Mouse (Mus musculus) forebrain, embryonic 13.5 days (tissue): ENCODE results near the gene Prkar2a. TPM values are rescaled to one million over a fixed set of nuclear protein-coding genes. Genes with fewer than 3 reads are reported as not detected.

Experiments
- ATAC-seq: fragments of 200-750 bp; cut with Nextera tagmentation; 2 replicates; pipeline ENCODE4 v1.8.0; 2017
- H3K27ac ChIP-seq: fragments of 300-500 bp; sonication (generic); 2 replicates; pipeline ENCODE4 v1.5.1; 2015; ENCODE audit warnings: inconsistent platforms, mild to moderate bottlenecking, moderate library complexity
- H3K27me3 ChIP-seq: fragments of 300-500 bp; sonication (generic); 2 replicates; pipeline ENCODE4 v1.6.1; 2015; ENCODE audit warnings: mild to moderate bottlenecking, inconsistent platforms
- H3K36me3 ChIP-seq: fragments of 300-500 bp; sonication (generic); 2 replicates; pipeline ENCODE4 v1.6.1; 2015; ENCODE audit warnings: mild to moderate bottlenecking, inconsistent platforms; ENCODE audit not compliant: poor library complexity, severe bottlenecking
- H3K4me1 ChIP-seq: fragments of 300-500 bp; sonication (generic); 2 replicates; pipeline ENCODE4 v1.6.1; 2015; ENCODE audit warnings: inconsistent platforms
- H3K4me2 ChIP-seq: fragments of 300-500 bp; sonication (generic); 2 replicates; pipeline ENCODE4 v1.6.1; 2015; ENCODE audit warnings: inconsistent platforms, mild to moderate bottlenecking, moderate library complexity
- H3K4me3 ChIP-seq: fragments of 300-500 bp; sonication (generic); 2 replicates; pipeline ENCODE4 v1.5.1; 2015; ENCODE audit warnings: mild to moderate bottlenecking, inconsistent platforms
- H3K9ac ChIP-seq: fragments of 300-500 bp; sonication (generic); 2 replicates; pipeline ENCODE4 v1.6.1; 2015; ENCODE audit warnings: mild to moderate bottlenecking, inconsistent platforms
- H3K9me3 ChIP-seq: fragments of 300-500 bp; sonication (generic); replicated peaks from 2 replicates; pipeline ENCODE4 v1.6.1; 2016; ENCODE audit warnings: inconsistent platforms
- WGBS: fragments of 180-500 bp; shearing (Covaris S2); methylation state at CpG from one replicate; pipeline ENCODE4 v1.1.7; 2015; 5-methylcytosine and 5-hydroxymethylcytosine counted together
- polyA plus RNA-seq: library from polyadenylated mRNA; unstranded; fragments of >200 nt; fragmentation: Nextera tagmentation; extraction: Ambion mirVana; gene quantifications from 2 replicates; pipeline ENCODE4 v1.2.1, GENCODE M21; 2015

Prkar2a gene
- polyA plus RNA-seq, 1 experiment from 2014 or later, result 34.2 TPM

- H3K27me3 ChIP-seq, result no peaks in the 10 kb centered on the region
- H3K4me3 ChIP-seq, result no peak overlapping the region
- no peak overlapping the region for H3K4me2 ChIP-seq
- 66% methylated on average over 3 of the region's 3 CpGs for WGBS
- no peaks in the 10 kb centered on the region for H3K9me3 ChIP-seq
- peaks cover 51% of the 10 kb centered on the region for H3K36me3 ChIP-seq
- no peaks in the 10 kb centered on the region for H3K4me1 ChIP-seq
- H3K27ac ChIP-seq, result no peak overlapping the region
- ATAC-seq, result no peak
- no peak overlapping the region for H3K9ac ChIP-seq
Observed at GRCm38 (mm10) chr9:108739239-108739638, 50.1 kb downstream of the Prkar2a start.

GRCm38 (mm10) chr9:108740062-108740461, 50.9 kb downstream of the Prkar2a start:
- WGBS, result 95% methylated on average over 1 of the region's 1 CpGs

GRCm38 (mm10) chr9:108742048-108742447, 52.9 kb downstream of the Prkar2a start:
- Histone ChIP-seq H3K27ac (no peak overlapping the region), H3K4me3 (no peak overlapping the region), H3K36me3 (peaks cover 59% of the 10 kb centered on the region), H3K9ac (no peak overlapping the region), H3K4me2 (no peak overlapping the region), H3K9me3 (no peaks in the 10 kb centered on the region), H3K4me1 (no peaks in the 10 kb centered on the region), H3K27me3 (no peaks in the 10 kb centered on the region)
- no peak for ATAC-seq
- WGBS, result 91% methylated on average over 9 of the region's 9 CpGs

More at GRCm38 (mm10) chr9:108740062-108740461, 50.9 kb downstream of the Prkar2a start:
- Histone ChIP-seq H3K4me3 (no peak overlapping the region), H3K9me3 (no peaks in the 10 kb centered on the region), H3K4me2 (no peak overlapping the region), H3K36me3 (peaks cover 49% of the 10 kb centered on the region), H3K27ac (no peak overlapping the region), H3K4me1 (no peaks in the 10 kb centered on the region), H3K9ac (no peak overlapping the region), H3K27me3 (no peaks in the 10 kb centered on the region)
- no peak for ATAC-seq

- Histone ChIP-seq H3K9me3 (no peaks in the 10 kb centered on the region), H3K4me2 (no peak overlapping the region), H3K4me3 (no peak overlapping the region), H3K4me1 (no peaks in the 10 kb centered on the region), H3K9ac (no peak overlapping the region), H3K27me3 (no peaks in the 10 kb centered on the region), H3K36me3 (peaks cover 64% of the 10 kb centered on the region), H3K27ac (no peak overlapping the region)
- ATAC-seq, result no peak
- WGBS, result 91% methylated on average over 14 of the region's 14 CpGs
Observed at GRCm38 (mm10) chr9:108746876-108747499, 57.9 kb downstream of the Prkar2a start.

GRCm38 (mm10) chr9:108747694-108748093, 58.6 kb downstream of the Prkar2a start:
- H3K36me3 ChIP-seq, result peaks cover 57% of the 10 kb centered on the region
- H3K4me1 ChIP-seq, result no peaks in the 10 kb centered on the region
- 76% methylated on average over 3 of the region's 3 CpGs for WGBS
- no peaks in the 10 kb centered on the region for H3K27me3 ChIP-seq
- H3K4me2 ChIP-seq, result no peak overlapping the region
- H3K9ac ChIP-seq, result no peak overlapping the region
- H3K4me3 ChIP-seq, result no peak overlapping the region
- H3K27ac ChIP-seq, result no peak overlapping the region
- ATAC-seq, result no peak
- no peaks in the 10 kb centered on the region for H3K9me3 ChIP-seq

- no peaks in the 10 kb centered on the region for H3K4me1 ChIP-seq
- WGBS, result 78% methylated on average over 11 of the region's 11 CpGs
- peaks cover 48% of the 10 kb centered on the region for H3K36me3 ChIP-seq
- peak overlapping the region; percentile 8; the same call in 1 of the 2 replicates for H3K27ac ChIP-seq
- no peak for ATAC-seq
- no peak overlapping the region for H3K9ac ChIP-seq
- no peak overlapping the region for H3K4me3 ChIP-seq
- no peaks in the 10 kb centered on the region for H3K9me3 ChIP-seq
- no peaks in the 10 kb centered on the region for H3K27me3 ChIP-seq
- H3K4me2 ChIP-seq, result no peak overlapping the region
Observed at GRCm38 (mm10) chr9:108748600-108749183, 59.6 kb downstream of the Prkar2a start.

- Histone ChIP-seq H3K36me3 (peaks cover 31% of the 10 kb centered on the region), H3K27me3 (no peaks in the 10 kb centered on the region), H3K9me3 (no peaks in the 10 kb centered on the region), H3K4me1 (no peaks in the 10 kb centered on the region), H3K27ac (no peak overlapping the region), H3K4me3 (no peak overlapping the region), H3K4me2 (no peak overlapping the region), H3K9ac (no peak overlapping the region)
- 91% methylated on average over 11 of the region's 11 CpGs for WGBS
- ATAC-seq, result no peak
Observed at GRCm38 (mm10) chr9:108750616-108751015, 61.5 kb downstream of the Prkar2a start.

DNA sequence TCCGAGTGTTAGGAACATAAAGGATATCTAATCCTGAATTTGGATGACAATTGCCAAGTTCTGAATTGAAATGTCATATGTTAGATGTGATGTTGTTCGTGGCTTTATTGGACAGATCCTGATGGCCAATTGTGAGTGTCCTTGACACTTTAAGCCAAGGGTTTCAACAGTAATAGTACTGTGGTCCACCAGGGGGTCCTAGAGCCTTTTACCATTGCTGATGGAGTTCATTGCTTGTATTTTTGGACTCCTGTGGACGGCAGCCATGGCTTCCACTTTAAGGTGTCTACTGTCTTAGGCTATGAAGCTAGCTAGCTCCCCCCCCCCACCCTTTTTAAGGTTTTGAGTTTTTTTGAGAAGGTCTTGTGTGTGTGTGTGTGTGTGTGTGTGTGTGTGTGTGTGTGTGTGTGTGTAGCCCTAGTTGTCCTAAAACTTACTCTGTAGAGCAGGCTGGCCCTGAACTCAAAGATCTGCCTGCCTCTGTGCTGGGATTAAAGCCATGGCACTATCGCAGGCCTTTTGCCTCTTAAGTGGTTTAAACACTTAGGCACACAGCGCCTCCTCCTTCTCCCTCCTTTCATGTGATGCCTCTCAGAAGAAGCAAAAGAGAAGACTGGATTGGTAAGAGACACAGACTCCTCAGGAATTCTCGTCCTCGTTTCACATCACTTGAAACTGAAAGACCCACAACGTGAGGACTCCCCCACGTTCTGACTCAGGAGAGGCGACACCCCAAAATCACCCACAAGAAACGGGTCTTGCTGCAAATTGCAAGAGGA, 63.2 kb downstream of the Prkar2a start:
- no peak for ATAC-seq
- 84% methylated on average over 11 of the region's 11 CpGs for WGBS
- H3K9ac ChIP-seq, result no peak overlapping the region
- no peaks in the 10 kb centered on the region for H3K4me1 ChIP-seq
- H3K36me3 ChIP-seq, result peaks cover 14% of the 10 kb centered on the region
- H3K4me2 ChIP-seq, result no peak overlapping the region
- no peaks in the 10 kb centered on the region for H3K9me3 ChIP-seq
- no peaks in the 10 kb centered on the region for H3K27me3 ChIP-seq
- no peak overlapping the region for H3K27ac ChIP-seq
- no peak overlapping the region for H3K4me3 ChIP-seq

GRCm38 (mm10) chr9:108753326-108753725, 64.2 kb downstream of the Prkar2a start:
- 69% methylated on average over 9 of the region's 9 CpGs for WGBS
- Histone ChIP-seq H3K9me3 (no peaks in the 10 kb centered on the region), H3K27ac (no peak overlapping the region), H3K9ac (no peak overlapping the region), H3K36me3 (peaks cover 10% of the 10 kb centered on the region), H3K4me1 (no peaks in the 10 kb centered on the region), H3K27me3 (no peaks in the 10 kb centered on the region), H3K4me3 (no peak overlapping the region), H3K4me2 (no peak overlapping the region)
- ATAC-seq, result no peak

DNA sequence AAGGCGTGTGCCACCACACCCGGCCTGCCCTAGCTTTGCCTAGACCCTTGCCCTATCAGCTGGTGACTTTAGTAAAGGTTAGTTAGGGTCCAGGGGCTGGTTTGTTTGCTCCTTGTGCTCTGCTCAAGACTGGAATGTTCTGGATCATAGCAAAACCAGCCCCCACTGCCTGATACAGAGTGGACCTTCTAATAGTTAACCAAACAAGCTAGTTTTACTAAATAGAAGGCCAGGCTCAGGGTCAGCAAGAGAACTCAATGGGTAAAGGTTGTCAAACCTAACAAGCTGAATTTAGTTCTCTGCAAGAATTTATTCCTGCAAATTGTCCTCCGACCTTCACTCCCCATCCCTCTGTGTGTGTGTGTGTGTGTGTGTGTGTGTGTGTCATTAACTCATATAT, 64.9 kb downstream of the Prkar2a start:
- Histone ChIP-seq H3K4me1 (no peaks in the 10 kb centered on the region), H3K9ac (no peak overlapping the region), H3K36me3 (peaks cover 5% of the 10 kb centered on the region), H3K4me3 (no peak overlapping the region), H3K27ac (no peak overlapping the region), H3K4me2 (no peak overlapping the region), H3K27me3 (no peaks in the 10 kb centered on the region), H3K9me3 (no peaks in the 10 kb centered on the region)
- 91% methylated on average over 3 of the region's 3 CpGs for WGBS
- ATAC-seq, result no peak

- H3K36me3 ChIP-seq, result peaks cover under 1% of the 10 kb centered on the region; the same call in 1 of the 2 replicates
- no peak overlapping the region for H3K4me3 ChIP-seq
- H3K4me1 ChIP-seq, result no peaks in the 10 kb centered on the region
- H3K9me3 ChIP-seq, result no peaks in the 10 kb centered on the region
- H3K4me2 ChIP-seq, result no peak overlapping the region
- no peak overlapping the region for H3K27ac ChIP-seq
- ATAC-seq, result no peak
- no peak overlapping the region for H3K9ac ChIP-seq
- no peaks in the 10 kb centered on the region for H3K27me3 ChIP-seq
- 91% methylated on average over 5 of the region's 5 CpGs for WGBS
Observed at GRCm38 (mm10) chr9:108754423-108754822, 65.3 kb downstream of the Prkar2a start.

- H3K4me1 ChIP-seq, result no peaks in the 10 kb centered on the region
- no peak overlapping the region for H3K4me3 ChIP-seq
- H3K9me3 ChIP-seq, result 0 out of 2 replicates have a peak, but pooled peaks cover 3% of the 10 kb centered on the region
- no peak overlapping the region for H3K4me2 ChIP-seq
- no peaks in the 10 kb centered on the region for H3K27me3 ChIP-seq
- WGBS, result 54% methylated on average over 6 of the region's 6 CpGs
- no peaks in the 10 kb centered on the region for H3K36me3 ChIP-seq
- no peak overlapping the region for H3K9ac ChIP-seq
- H3K27ac ChIP-seq, result no peak overlapping the region
- ATAC-seq, result no peak
Observed at GRCm38 (mm10) chr9:108757406-108757805, 68.3 kb downstream of the Prkar2a start.
